17 mouse cellular contexts compared by ENCODE assay signal in the genomic region with DNA sequence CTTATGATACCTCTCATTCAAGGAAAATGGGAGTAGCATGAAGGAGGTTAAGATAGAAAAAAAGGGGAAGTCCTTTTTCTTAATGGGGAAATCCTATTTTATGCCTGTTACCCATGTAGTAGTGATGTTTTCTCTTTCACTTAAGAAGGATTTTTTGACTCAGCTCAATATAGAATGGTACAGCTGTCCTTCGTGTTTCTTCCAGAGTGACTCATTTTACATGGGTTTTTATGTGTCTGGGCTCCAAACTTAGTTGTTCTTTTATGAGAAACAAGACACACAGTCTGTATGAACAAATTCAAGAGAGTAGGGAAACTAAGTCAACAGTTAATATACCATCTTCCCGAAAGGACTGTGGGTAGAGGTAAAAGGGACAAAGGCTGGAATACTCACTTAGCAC.
"Had no signal": no experiment of that assay in that cellular context is flagged by ENCODE, and none has a peak within 500 bp of the region (broad histone marks: within the 10 kb centered on the region; RNA-seq: fewer than 3 reads in every experiment).

No protein-coding gene starts in this region.

- ATAC-seq: liver, embryonic 12.5 days; liver, postnatal 0 days; lung, postnatal 0 days; midbrain, embryonic 13.5 days; midbrain, embryonic 15.5 days; midbrain, embryonic 16.5 days had no signal

- DNase-seq: left cerebral cortex, postnatal 4 days; liver; liver, embryonic 13.5 days; liver, postnatal 0 days; lung, adult 18-20 months; lung, adult 2 months; lung, embryonic 14.5 days; lung, postnatal 10 days; lung, postnatal 14 days; lung, postnatal 36 days; lung, postnatal 4 days; midbrain, embryonic 14.5 days had no signal
